Mouse (Mus musculus) embryonic stem cell, embryonic (primary cell): ENCODE results near the gene Rap1gap2.

Experiments used
- CTCF ChIA-PET, 4 experiments: fragments of 300-600 bp in 2 of 4; fragments of 350-600 bp in 2 of 4; sonication (Branson Sonifier 250); formaldehyde crosslinking; loops; one replicate each; lab custom pipeline; 2022; ENCODE audit warnings: inconsistent platforms in 2 of 4; lab: Charles Lee
- POLR2A ChIA-PET, 4 experiments: fragments of 300-600 bp in 2 of 4; fragments of 350-600 bp in 2 of 4; sonication (Branson Sonifier 250); formaldehyde crosslinking; loops; one replicate each; lab custom pipeline; 2022; ENCODE audit warnings: antibody characterized with exemption in 4 of 4, inconsistent platforms in 1 of 4; lab: Charles Lee

Rap1gap2 gene

DNA sequence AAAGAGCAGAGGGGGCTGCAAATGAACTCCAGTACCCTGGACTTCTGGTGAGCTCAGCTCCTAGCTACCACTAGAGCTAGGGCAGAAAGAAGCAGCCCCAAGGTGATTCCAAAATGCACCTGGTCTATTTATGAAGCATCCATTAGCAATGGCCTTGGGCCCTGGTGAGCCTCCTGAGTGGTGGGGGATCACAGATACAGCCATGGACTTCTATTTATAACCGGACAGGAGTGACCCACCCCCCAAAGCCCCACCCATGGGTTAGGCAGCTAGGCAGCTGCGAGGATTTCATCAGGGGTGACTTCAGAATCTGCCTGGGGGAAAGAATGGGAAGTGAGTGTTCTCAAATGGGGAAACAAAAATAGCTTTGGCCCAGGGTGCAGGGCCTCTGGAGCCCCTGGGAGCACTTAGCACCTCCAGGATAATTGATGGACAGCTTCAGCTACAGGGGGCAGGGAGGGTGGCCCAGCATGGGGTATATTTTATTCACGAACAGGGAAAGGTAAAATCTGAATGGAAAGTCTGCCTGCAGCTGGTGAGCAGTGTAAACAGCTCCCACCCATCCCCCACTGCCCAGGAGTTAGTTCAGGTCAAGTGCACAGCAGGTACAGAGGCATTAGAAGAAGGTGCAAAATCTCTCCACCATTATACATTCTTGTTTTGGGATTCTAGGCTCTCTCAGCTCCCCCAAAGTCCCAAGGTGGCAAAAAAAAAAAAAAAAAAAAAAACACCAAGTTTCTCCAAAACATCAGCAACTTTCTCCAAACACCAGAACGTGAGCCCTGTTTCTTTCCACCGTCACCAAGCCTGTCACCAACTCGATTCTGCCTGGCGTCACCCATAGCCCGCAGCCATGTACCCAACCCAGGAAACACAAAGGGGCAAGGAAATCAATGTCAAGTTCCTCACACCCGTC is 86.4 kb downstream of the Rap1gap2 start:
- CTCF ChIA-PET, result interaction anchor here (0.5 to 3.1 kb wide), 18 partner anchors 11 to 148 kb away, joined by 3 to 29 read pairs (median 4); no protein-coding TSS in a partner anchor
- POLR2A ChIA-PET, result interaction anchor here (0.5 to 4.2 kb wide), 30 partner anchors 8 to 774 kb away, joined by 3 to 51 read pairs (median 4); no protein-coding TSS in a partner anchor

DNA sequence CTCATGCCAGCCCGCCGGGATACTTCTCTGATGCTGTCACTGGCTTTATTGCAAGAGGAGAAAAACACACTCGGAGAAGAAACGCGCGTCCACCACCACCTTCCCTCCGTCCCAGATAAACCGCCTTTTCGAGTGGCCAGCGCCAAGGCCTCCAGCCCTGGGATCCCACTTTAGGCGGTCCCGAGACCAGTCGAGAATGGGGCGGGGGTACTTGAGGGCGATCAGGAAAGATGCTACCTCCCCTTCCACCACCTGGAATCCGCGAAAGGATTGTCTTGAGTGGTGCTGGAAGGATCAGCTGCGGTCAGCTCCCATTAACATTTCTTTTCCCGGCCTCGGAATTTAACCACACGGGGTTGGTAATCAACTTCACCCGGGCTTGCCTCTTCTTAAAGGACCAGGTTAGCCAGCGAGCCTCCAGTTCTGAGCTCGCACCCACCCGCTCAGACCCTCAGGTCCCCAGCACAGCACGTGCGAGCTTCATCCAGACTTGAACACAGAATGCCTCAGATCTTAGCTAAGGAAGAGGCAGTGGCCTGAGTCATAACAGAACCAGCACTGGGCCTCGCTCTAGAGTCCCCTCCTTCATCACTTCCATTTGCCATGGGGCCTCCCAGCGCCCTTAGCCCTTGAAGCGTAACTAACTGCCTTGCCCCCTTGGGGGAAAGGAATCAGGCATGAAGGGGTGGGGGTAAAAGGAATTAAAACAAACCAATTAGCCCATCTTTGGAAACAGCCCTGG is 87.3 kb downstream of the Rap1gap2 start:
- POLR2A ChIA-PET, result interaction anchor here (0.6 to 4.2 kb wide), 35 partner anchors 9 to 775 kb away, joined by 3 to 51 read pairs (median 4); no protein-coding TSS in a partner anchor
- CTCF ChIA-PET, result interaction anchor here (0.6 to 3.1 kb wide), 15 partner anchors 12 to 152 kb away, joined by 3 to 29 read pairs (median 4); no protein-coding TSS in a partner anchor

DNA sequence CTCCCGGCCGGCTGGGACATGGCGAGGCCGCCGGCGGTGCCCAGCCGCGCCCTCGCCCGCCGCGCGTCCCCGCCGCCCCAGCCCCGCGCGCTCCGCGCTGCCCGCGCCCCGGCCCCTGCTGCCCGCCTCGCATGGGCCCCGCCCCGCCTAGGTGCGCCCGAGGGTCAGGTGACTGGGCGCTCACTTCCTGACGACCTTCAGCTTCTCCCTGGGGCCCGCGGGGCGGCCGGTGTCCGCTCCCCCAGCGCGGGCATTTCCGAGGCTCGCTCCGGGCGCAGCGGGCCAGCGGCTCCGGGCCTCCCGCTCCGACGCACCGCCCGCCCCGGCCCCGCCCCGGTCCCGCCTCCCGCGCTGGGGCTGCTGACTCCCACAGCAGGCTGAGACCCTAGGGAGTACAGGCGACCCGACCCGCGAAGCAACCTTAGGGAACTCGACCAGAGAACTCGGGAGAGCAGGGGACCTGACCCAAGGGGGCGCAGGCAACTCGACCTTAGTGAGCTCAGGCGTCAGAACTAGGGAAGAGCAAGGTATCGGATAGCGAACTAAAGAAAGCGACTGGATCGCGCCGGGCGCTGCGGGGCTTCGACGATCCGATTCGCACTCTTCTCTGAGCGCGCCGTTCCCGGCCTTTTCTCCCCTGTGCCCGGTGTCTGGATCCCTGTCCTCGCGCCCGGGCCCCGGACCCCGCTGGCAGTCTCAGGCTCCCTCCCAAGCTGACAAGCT is 88.1 kb downstream of the Rap1gap2 start:
- ChIA-PET CTCF (interaction anchor here (0.6 to 3.1 kb wide), 12 partner anchors 13 to 151 kb away, joined by 3 to 29 read pairs (median 4); no protein-coding TSS in a partner anchor), POLR2A (interaction anchor here (0.6 to 4.2 kb wide), 29 partner anchors 8 to 1374 kb away, joined by 3 to 51 read pairs (median 4); partner anchors contain the start of gene Pafah1b1 (in 1 of the 4))

DNA sequence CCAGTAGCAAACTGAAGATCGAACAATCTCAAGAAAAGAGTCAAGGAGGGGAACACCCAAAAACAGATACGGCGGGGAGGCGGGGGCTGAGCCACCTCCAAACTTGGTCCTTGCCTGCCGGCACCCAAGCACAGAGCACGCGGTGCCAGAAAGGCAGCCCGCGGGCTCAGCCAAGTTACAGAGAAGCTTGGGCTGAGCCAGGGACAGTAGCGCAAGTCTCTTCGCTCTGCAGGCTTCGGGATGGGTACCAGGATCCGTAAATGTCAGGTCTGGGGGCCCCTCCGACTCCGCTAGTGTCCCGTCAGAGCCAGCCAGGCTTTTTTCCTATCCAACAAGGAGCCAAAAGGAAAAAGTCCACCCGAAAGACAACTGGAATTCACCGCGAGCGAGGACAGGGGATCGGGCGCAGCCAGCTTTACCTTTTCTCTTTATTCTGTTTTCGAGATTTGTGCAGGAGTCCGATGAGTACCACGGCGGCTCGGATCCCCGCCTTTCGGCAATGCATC is 88.7 kb downstream of the Rap1gap2 start:
- CTCF ChIA-PET, result interaction anchor here (0.6 to 3.1 kb wide), 8 partner anchors 9 to 146 kb away, joined by 3 to 29 read pairs (median 5); no protein-coding TSS in a partner anchor
- POLR2A ChIA-PET, result interaction anchor here in 3 of 4 experiments (0.6 to 4.2 kb wide), 17 partner anchors 9 to 1373 kb away, joined by 3 to 51 read pairs (median 6); partner anchors contain the start of gene Pafah1b1 (in 1 of the 3)

DNA sequence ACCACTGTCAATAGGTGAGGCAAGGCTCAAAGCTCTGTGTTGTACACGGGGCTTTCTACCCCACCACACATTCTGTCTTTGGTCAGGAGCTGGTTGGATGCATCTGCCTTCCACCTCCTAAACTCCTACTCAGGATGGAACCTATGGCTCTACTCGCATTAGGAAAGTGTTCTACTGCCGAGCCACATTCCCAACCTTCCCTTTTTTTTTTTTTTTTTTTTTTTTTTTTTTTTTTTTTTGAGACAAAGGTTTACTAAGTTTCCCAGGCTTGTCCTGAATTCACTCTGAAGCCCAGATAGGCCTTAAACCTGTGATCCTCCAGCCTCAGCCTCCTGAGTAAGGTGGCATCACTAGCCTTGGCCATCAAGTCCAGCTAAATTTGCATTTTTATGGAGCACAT is 90.5 kb downstream of the Rap1gap2 start:
- ChIA-PET CTCF (interaction anchor here in 1 of 4 experiments (1.2 kb wide), 2 partner anchors 9 to 27 kb away, joined by 3 to 5 read pairs; no protein-coding TSS in a partner anchor), POLR2A (interaction anchor here in 2 of 4 experiments (0.6 to 0.7 kb wide), 3 partner anchors 103 to 1202 kb away, joined by 3 to 7 read pairs (median 5); no protein-coding TSS in a partner anchor)

DNA sequence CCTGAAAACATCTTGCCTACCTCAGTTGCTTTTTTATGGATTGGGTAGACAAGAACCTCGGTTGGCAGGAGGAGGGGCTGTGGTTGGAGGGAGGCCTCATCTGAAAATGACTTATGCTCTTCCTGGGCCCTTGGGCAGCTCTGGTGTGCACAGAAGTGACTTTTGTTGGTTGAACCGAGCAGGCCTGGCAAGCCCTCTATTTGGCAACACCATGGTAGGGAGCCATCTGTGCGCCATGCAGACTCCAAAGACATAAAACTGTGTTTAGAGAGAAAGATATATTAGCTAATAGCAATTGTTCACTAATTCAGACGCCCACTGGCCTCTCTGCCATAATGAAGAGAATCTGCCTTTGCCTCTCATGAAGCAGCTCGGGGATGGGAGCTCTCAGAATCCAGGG is 94.6 kb downstream of the Rap1gap2 start:
- ChIA-PET POLR2A (no interaction called here), CTCF (interaction anchor here in 1 of 4 experiments (1.0 kb wide), 1 partner anchor 13 kb away, joined by 3 read pairs; no protein-coding TSS in a partner anchor)

DNA sequence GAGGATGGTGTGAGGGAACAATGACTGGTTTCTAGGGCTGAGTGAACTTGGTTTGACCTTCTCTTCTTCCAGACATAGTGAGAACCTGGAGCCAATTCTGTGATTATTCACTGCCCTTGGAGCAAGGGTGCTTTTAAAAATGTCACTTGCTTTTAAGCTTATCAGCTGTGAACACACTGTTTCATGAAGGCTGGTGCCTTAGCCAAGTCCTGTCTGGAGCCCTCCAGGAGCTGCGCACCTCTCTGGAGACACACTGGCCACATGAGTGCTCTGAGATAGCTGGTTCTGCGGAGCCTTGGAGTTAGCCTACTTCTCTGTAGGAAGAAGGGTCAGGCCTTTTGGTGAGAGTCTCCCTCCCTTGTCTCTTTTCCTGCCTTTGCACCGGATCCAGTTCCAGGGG is 95.7 kb downstream of the Rap1gap2 start:
- ChIA-PET CTCF (interaction anchor here in 2 of 4 experiments (0.6 to 1.0 kb wide), 3 partner anchors 14 to 138 kb away, joined by 3 read pairs; no protein-coding TSS in a partner anchor), POLR2A (interaction anchor here in 3 of 4 experiments (0.5 to 1.6 kb wide), 5 partner anchors 8 to 48 kb away, joined by 3 to 5 read pairs (median 3); no protein-coding TSS in a partner anchor)

DNA sequence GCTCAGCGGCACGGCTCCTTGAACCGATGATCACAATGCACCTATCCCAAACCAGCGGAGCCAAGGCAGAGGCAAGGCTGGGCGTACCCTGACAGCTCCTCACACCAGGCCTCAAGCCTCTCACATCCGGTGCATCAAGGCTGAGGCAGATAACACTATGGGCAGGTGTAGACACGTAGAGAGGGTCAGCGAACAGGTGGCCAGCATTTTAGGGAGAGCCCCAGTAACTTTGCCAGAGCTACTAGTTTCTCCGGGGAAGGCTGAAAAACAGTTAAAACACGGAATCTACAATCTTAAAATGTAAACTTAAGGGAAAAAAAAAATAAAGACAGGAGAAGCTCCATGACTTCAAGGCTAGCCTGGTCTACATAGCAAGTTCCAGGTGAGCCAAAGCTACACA is 98.1 kb downstream of the Rap1gap2 start:
- ChIA-PET CTCF (interaction anchor here (0.6 to 1.4 kb wide), 7 partner anchors 9 to 816 kb away, joined by 3 to 4 read pairs (median 3); no protein-coding TSS in a partner anchor), POLR2A (interaction anchor here in 3 of 4 experiments (0.5 to 2.3 kb wide), 7 partner anchors 10 to 77 kb away, joined by 3 to 6 read pairs (median 3); no protein-coding TSS in a partner anchor)

DNA sequence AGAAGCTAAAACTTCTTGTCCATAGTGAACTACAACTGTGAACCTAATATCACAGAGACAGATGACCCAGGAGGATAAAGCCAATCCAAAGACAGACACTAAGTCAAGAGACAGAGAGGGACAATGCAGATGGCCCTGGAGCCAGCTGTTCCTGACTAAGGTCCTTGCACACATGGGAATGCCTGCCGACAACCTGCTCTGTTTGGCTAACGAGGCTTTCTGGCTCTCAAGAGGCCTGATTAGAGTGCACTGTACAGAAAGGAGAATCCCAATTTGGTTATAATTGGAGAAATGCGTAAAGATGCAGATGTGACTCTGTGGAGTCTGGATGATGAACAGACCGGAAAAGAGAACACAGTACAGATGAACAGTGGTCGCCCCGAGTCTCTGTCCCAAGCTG is 104.4 kb downstream of the Rap1gap2 start:
- ChIA-PET CTCF (interaction anchor here in 2 of 4 experiments (0.9 to 1.7 kb wide), 5 partner anchors 17 to 135 kb away, joined by 3 to 4 read pairs (median 3); no protein-coding TSS in a partner anchor), POLR2A (interaction anchor here in 2 of 4 experiments (0.6 to 1.9 kb wide), 5 partner anchors 16 to 1227 kb away, joined by 4 to 7 read pairs (median 6); partner anchors contain the start of gene Ywhae (in 1 of the 2))

DNA sequence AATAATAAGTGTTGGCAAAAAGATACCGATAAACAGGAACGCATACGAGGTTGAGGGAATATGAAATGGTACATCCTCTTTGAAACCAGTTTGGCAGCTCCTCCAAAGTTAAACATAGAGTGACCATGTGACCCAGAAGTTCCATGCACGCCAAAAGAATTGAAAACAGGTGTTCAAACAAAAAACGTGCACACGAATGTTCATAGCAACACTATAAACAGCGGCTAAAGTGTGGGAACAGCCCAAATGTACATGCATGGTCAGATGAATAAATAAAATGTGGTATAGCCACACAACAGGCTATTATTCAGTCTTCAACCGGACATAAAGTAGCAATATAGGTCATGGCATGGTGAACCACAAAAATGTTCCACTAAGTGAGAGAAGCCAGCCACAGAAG is 108.2 kb downstream of the Rap1gap2 start:
- ChIA-PET POLR2A (no interaction called here), CTCF (no interaction called here)

DNA sequence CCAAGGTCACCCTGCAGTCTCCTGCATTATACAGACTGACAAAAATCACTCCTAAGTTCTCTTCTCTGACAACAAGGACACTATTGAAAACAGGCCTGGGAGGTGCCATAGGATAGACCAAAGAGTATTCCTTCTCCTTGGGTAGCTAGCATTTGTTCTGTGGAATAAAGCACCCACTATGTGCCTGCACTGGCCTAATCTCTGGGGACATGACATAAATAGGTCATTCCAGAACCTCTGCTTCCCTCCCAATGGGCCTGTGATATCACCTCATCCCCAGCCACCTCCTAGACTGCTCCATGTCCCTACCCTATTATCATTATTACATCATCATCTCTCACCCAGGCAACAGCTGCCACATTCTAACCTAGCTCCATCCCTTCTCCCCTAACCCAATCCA is 108.7 kb downstream of the Rap1gap2 start:
- POLR2A ChIA-PET, result interaction anchor here in 1 of 4 experiments (0.7 kb wide), 1 partner anchor 1034 kb away, joined by 3 read pairs; no protein-coding TSS in a partner anchor
- CTCF ChIA-PET, result no interaction called here

DNA sequence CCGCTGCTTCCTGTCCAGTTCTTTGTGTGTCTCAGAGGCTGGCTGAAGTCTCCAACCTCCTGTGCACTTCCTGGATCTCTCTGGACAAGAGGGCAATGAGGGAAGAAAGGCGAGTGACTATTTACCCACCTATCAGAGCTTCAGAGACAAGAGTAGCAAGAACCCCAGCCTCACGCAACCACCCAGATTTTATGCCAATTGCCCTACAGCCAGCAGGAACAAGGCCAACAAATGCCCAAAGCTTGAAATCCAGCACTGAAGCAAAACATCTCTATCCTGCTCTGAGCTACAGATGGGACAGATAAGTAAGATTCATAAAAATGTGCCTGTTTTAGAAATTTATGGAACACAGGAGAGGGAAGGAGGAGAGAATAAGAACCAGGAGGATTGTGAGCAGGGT is 109.7 kb downstream of the Rap1gap2 start:
- ChIA-PET POLR2A (interaction anchor here in 1 of 4 experiments (0.7 kb wide), 1 partner anchor 73 kb away, joined by 3 read pairs; no protein-coding TSS in a partner anchor), CTCF (no interaction called here)

DNA sequence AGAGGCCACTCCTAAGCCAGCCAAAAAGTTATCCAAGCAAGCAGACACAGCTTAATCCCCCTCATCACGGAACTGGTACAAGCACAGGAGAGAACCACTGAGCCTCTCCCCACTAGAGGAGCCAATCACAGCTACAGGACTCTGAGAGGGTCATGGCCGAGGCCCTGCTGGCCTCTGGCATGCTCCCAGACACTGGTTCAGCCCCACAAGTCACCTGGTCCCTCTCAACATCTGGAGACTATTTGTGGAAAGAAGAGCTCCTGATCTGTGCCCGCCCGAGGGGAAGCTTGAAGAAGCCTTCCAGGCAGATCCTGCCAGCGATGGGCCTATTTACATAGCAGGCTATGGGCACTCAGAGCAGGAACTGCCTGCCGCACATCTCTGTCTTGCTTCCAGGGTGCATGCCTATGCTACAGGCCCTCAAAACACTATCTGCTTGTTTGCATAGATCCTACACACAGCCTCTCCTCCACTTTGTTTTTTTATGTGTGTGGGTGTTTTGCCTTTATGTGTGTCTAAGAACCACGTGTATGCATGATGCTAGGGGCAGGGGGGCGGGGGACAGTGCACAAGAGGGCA is 111.1 kb downstream of the Rap1gap2 start:
- ChIA-PET CTCF (interaction anchor here in 1 of 4 experiments (1.1 to 1.3 kb wide), 2 partner anchors 27 to 30 kb away, joined by 3 to 5 read pairs; no protein-coding TSS in a partner anchor), POLR2A (no interaction called here)

DNA sequence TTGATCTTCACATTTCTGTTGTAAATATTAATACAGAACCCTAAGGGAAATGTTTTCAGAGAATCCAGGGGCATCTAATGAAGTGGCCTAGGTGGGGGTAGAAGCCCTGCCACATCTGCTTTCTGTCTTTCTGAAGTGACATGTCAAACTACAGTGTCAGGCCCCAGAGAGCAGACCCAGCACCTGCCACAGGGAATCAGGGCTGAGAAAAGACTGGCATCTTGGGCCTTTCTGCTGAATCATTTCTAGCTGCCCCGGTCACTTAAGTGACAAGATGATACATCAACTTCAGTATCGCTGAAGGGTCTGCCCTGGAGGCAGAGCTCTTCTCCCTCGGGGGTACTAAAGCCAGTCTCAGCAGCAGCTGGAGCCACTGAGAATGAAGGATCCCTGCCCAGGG is 111.7 kb downstream of the Rap1gap2 start:
- ChIA-PET CTCF (interaction anchor here in 1 of 4 experiments (1.1 kb wide), 1 partner anchor 30 kb away, joined by 5 read pairs; no protein-coding TSS in a partner anchor), POLR2A (no interaction called here)

DNA sequence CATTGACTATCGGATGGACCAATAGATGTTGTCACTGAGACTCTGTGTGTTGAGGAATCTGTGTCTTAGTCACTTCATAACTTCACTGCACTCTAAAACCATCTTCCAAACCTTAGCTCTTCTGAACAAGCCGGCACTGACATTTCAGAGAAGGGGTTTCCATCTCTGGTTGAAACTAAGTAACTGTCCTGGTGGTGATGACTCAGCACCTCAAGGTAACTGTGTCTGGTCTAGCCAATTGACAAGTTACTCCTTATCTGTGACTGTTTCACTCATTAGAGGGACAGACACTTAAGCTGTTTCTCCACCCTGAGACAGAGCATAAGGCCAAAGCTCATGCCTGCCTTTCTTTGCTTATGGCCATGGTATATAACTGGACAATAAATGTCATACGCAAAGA is 114.1 kb downstream of the Rap1gap2 start:
- ChIA-PET CTCF (no interaction called here), POLR2A (interaction anchor here in 1 of 4 experiments (0.6 kb wide), 1 partner anchor 12 kb away, joined by 3 read pairs; no protein-coding TSS in a partner anchor)

DNA sequence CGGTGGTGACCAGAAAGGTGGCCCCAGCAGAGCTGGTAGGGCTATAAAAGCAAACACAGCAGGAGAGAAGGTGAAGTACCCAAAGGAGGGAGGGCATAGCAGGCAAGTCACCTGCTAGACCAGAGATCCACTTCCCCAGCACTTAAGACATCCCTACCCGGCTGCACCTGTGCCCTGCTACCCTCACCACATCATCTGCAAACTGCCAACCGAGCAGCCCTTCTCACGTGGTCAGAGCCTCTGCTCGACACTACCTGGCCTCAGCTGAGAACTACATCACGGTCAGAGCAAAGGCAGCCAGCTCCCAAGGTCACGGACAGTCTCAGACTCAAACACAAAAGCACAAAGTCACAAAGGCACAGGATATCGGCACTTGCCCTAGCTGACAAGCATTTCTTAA is 116.8 kb downstream of the Rap1gap2 start:
- ChIA-PET CTCF (interaction anchor here in 2 of 4 experiments (0.9 to 1.3 kb wide), 4 partner anchors 12 to 36 kb away, joined by 3 read pairs; no protein-coding TSS in a partner anchor), POLR2A (interaction anchor here in 1 of 4 experiments (1.2 to 3.0 kb wide), 3 partner anchors 11 to 42 kb away, joined by 3 to 9 read pairs (median 3); no protein-coding TSS in a partner anchor)
